ENCODE assay signal across 8 mouse cellular contexts in genomic region chr12:73045046-73045723, GRCm38 (mm10). TPM values are rescaled to one million over a fixed set of nuclear protein-coding genes. Genes with fewer than 3 reads are reported as not detected.
A peak's percentile ranks its signal among the peaks of the same experiment; 100 is the strongest.
DNase-seq lines count a peak whose midpoint lies in the region; ATAC-seq and TF ChIP-seq lines count a peak whose summit lies in the region.

No protein-coding gene starts in this region.

- no peak for ATAC-seq in heart, embryonic 12.5 days (ENCODE audit: insufficient number of reproducible peaks, low FRiP score)
- ATAC-seq in midbrain, embryonic 16.5 days, result no peak

- peak; percentile 15 for DNase-seq in right cerebral cortex, postnatal 4 days
- DNase-seq in right cerebral cortex, postnatal 25 days, result no peak
- peak; percentile 40 to 54 for DNase-seq in kidney, postnatal 25 days
- DNase-seq in frontal cortex, postnatal 25 days (ENCODE audit: low spot score in 2 of 2), result no peak
- DNase-seq in c-Kit-positive CD71-positive TER-119-positive erythroid progenitor cells, embryonic 14.5 days (ENCODE audit: low spot score), result no peak

- no peak for TF ChIP-seq CTCF in cortical plate, adult 2 months (IDR thresholded peaks at IDR 0.05; ENCODE audit: extremely low read depth, insufficient read depth, low read length)

- no peaks in the 10 kb centered on the region for H3K36me3 ChIP-seq in heart, embryonic 12.5 days
- no peaks in the 10 kb centered on the region for H3K36me3 ChIP-seq in midbrain, embryonic 16.5 days (ENCODE audit: control insufficient read depth, insufficient read depth, low read length)

- peak overlapping the region; percentile 66 for H3K9ac ChIP-seq in heart, embryonic 12.5 days
- H3K9ac ChIP-seq in midbrain, embryonic 16.5 days (ENCODE audit: low read depth, low read length), result no peak overlapping the region

- H3K27me3 ChIP-seq in heart, embryonic 12.5 days (replicated peaks), result peaks cover 60% of the 10 kb centered on the region
- peaks cover 78% of the 10 kb centered on the region for H3K27me3 ChIP-seq in midbrain, embryonic 16.5 days (ENCODE audit: control insufficient read depth, insufficient read depth, low read depth, low read length)

- WGBS in heart, embryonic 12.5 days, result under 1% methylated on average over 46 of the region's 46 CpGs
- under 1% methylated on average over 46 of the region's 46 CpGs for WGBS in midbrain, embryonic 16.5 days

- 0 out of 2 replicates have a peak overlapping the region, but pooled peaks have one; percentile 5 for H3K4me3 ChIP-seq in cortical plate, adult 2 months (ENCODE audit: insufficient read depth, low read length)
- H3K4me3 ChIP-seq in heart, embryonic 12.5 days, result peak overlapping the region; percentile 58
- H3K4me3 ChIP-seq in midbrain, embryonic 16.5 days (ENCODE audit: low read depth, low read length), result peak overlapping the region; percentile 23

- no peak for TF ChIP-seq POLR2A in cortical plate, adult 2 months (IDR thresholded peaks at IDR 0.05; ENCODE audit: extremely low read depth, insufficient read depth, low read length)

- no peak overlapping the region for H3K27ac ChIP-seq in cortical plate, adult 2 months (ENCODE audit: insufficient read depth, low read length)
- no peak overlapping the region for H3K27ac ChIP-seq in heart, embryonic 12.5 days (ENCODE audit: poor library complexity, severe bottlenecking)
- no peak overlapping the region for H3K27ac ChIP-seq in midbrain, embryonic 16.5 days (ENCODE audit: low read length)

- H3K4me2 ChIP-seq in heart, embryonic 12.5 days, result peak overlapping the region; percentile 94
- peak overlapping the region; percentile 43 for H3K4me2 ChIP-seq in midbrain, embryonic 16.5 days (ENCODE audit: low read length)

- H3K4me1 ChIP-seq in cortical plate, adult 2 months (ENCODE audit: control insufficient read depth, insufficient read depth, low read length), result no peaks in the 10 kb centered on the region
- H3K4me1 ChIP-seq in heart, embryonic 12.5 days (replicated peaks), result peaks cover 22% of the 10 kb centered on the region
- H3K4me1 ChIP-seq in midbrain, embryonic 16.5 days (ENCODE audit: control insufficient read depth, insufficient read depth, low read length), result peaks cover 5% of the 10 kb centered on the region; the same call in 1 of the 2 replicates

- H3K9me3 ChIP-seq in heart, embryonic 12.5 days (replicated peaks), result no peaks in the 10 kb centered on the region
- H3K9me3 ChIP-seq in midbrain, embryonic 16.5 days (replicated peaks; ENCODE audit: control insufficient read depth, low read length, poor library complexity, severe bottlenecking), result no peaks in the 10 kb centered on the region; the same call in 1 of the 2 replicates

RNA-seq across cellular contexts. Expression of gene Six1, which starts 8.5 kb away (rescaled TPM):
- 0.11 and 0.44 TPM in 2 replicates for polyA plus RNA-seq in cortical plate, adult 2 months (2012; rRNA removed)
- polyA plus RNA-seq in heart, embryonic 12.5 days (2016; fragmentation: Nextera tagmentation; extraction: Ambion mirVana), result 0.45 and 0.67 TPM in 2 replicates
- 0.41 and 0.62 TPM in 2 replicates for polyA plus RNA-seq in midbrain, embryonic 16.5 days (2015; fragmentation: Nextera tagmentation; extraction: Ambion mirVana)

Comparison
In these comparisons a context has a peak if more than half of its experiments do, and no peak if none do; other contexts are left out.
1. DNase-seq: peak in right cerebral cortex, postnatal 4 days (single experiment) and kidney, postnatal 25 days (2 of 2); none in right cerebral cortex, postnatal 25 days (single experiment), frontal cortex, postnatal 25 days (0 of 2) and c-Kit-positive CD71-positive TER-119-positive erythroid progenitor cells, embryonic 14.5 days (single experiment).
2. H3K4me3 ChIP-seq: peak in every context shown above with its lines; median percentile 58 in heart, embryonic 12.5 days; 23 in midbrain, embryonic 16.5 days; 5 in cortical plate, adult 2 months.